Mouse (Mus musculus) hindbrain, postnatal 0 days (tissue): ENCODE data around the gene Ctsd. TPM values are rescaled to one million over a fixed set of nuclear protein-coding genes. Genes with fewer than 3 reads are reported as not detected.

Experiments
- ATAC-seq: fragments of 200-750 bp; cut with Nextera tagmentation; 2 replicates; pipeline ENCODE4 v1.8.0; 2017; ENCODE audit warnings: mild to moderate bottlenecking, moderate TSS enrichment, moderate library complexity
- DNase-seq: peaks from one replicate; pipeline ENCODE4 v3.0.0-alpha.2; 2015; ENCODE audit warnings: low spot score
- H3K27ac ChIP-seq: fragments of 300-500 bp; sonication (generic); 2 replicates; pipeline ENCODE4 v1.5.1; 2014; ENCODE audit warnings: mild to moderate bottlenecking
- H3K27me3 ChIP-seq: fragments of 300-500 bp; sonication (generic); 2 replicates; pipeline ENCODE4 v1.6.1; 2014; ENCODE audit warnings: low read length, mixed read lengths; ENCODE audit not compliant: insufficient read depth
- H3K36me3 ChIP-seq: fragments of 300-500 bp; sonication (generic); 2 replicates; pipeline ENCODE4 v1.6.1; 2014; ENCODE audit warnings: low read length, mixed read lengths; ENCODE audit not compliant: insufficient read depth
- H3K4me1 ChIP-seq: fragments of 300-500 bp; sonication (generic); 2 replicates; pipeline ENCODE4 v1.6.1; 2014; ENCODE audit warnings: antibody characterized with exemption, low read length, mixed read lengths; ENCODE audit not compliant: insufficient read depth
- H3K4me2 ChIP-seq: fragments of 300-500 bp; sonication (generic); 2 replicates; pipeline ENCODE4 v1.6.1; 2014; ENCODE audit warnings: low read depth, mild to moderate bottlenecking, low read length, moderate library complexity, mixed read lengths
- H3K4me3 ChIP-seq: fragments of 300-500 bp; sonication (generic); 2 replicates; pipeline ENCODE4 v1.5.1; 2014; ENCODE audit warnings: low read length
- H3K9ac ChIP-seq: fragments of 300-500 bp; sonication (generic); replicated peaks from 2 replicates; pipeline ENCODE4 v1.6.1; 2014; ENCODE audit warnings: mild to moderate bottlenecking, low read length, moderate library complexity, mixed read lengths
- H3K9me3 ChIP-seq: fragments of 300-500 bp; sonication (generic); 2 replicates; pipeline ENCODE4 v1.6.1; 2016; ENCODE audit warnings: low read length, mixed read lengths
- CTCF ChIP-seq: IDR thresholded peaks from 2 replicates; pipeline ENCODE4 v1.5.1; 2016; ENCODE audit warnings: antibody characterized with exemption, control low read depth, low read depth
- WGBS: fragments of 180-500 bp; shearing (Covaris S2); extraction: QIAGEN DNeasy Blood & Tissue Kit; methylation state at CpG from one replicate; pipeline ENCODE4 v1.1.7; 2014; 5-methylcytosine and 5-hydroxymethylcytosine counted together
- polyA plus RNA-seq: library from polyadenylated mRNA; unstranded; fragments of >200 nt; fragmentation: Nextera tagmentation; extraction: Ambion mirVana; gene quantifications from 2 replicates; pipeline ENCODE4 v1.2.1, GENCODE M21; 2015
- total RNA-seq: library from RNA; depleted of rRNA; stranded (reverse); fragments of >200 nt; gene quantifications from 2 replicates; pipeline ENCODE4 v1.2.3, GENCODE M21; 2014

Ctsd gene
- total and polyA plus RNA-seq, 2 experiments from 2014 or later, result 400 to 755 TPM

DNA sequence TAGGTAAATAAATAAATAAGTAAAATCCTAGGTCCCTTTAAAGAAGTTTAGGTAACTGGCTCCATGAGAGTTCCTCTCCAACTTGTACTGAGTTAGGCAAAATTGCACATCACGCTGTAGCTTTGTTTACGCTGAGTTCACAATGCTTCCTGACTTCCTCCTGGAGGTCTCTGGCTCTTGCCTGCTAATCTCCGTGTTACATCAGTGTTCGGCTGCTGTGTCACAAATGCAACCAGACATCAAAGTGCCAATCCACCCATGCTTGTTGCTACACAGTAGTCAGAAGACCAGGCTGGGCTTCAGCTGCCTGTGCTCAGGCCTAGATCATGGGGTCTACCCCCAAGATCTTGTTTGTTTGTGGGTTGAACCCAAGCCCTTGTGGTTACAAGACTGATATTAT is 15.8 kb upstream of the Ctsd start:
- H3K27me3 ChIP-seq, result no peaks in the 10 kb centered on the region
- no peaks in the 10 kb centered on the region for H3K9me3 ChIP-seq
- no peaks in the 10 kb centered on the region for H3K36me3 ChIP-seq
- no peak overlapping the region for H3K9ac ChIP-seq
- no peak for DNase-seq
- no peak for ATAC-seq
- no peak overlapping the region for H3K27ac ChIP-seq
- TF ChIP-seq CTCF, result no peak
- no peaks in the 10 kb centered on the region for H3K4me1 ChIP-seq
- WGBS, result 83% methylated on average over 4 of the region's 4 CpGs
- no peak overlapping the region for H3K4me2 ChIP-seq
- no peak overlapping the region for H3K4me3 ChIP-seq

DNA sequence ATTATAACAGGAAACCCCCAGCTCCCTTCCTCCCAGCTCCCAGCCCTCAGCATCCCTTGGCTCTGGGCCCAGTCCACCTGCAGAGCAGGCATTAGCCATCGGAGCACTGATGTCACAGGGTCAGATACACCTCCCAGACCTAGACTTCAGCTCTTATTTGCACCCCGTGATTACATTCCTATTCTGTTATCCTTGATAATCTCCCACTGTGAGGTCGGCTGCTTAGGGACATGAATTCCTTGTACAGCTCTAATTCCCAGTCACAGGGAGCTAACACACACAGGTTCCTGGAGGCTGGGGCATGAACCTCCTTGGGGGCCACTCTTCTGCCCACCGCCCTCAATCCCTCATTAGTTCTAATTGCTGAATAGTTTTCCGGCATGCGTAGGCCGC is 12.9 kb upstream of the Ctsd start:
- no peaks in the 10 kb centered on the region for H3K27me3 ChIP-seq
- TF ChIP-seq CTCF, result no peak
- no peaks in the 10 kb centered on the region for H3K36me3 ChIP-seq

DNA sequence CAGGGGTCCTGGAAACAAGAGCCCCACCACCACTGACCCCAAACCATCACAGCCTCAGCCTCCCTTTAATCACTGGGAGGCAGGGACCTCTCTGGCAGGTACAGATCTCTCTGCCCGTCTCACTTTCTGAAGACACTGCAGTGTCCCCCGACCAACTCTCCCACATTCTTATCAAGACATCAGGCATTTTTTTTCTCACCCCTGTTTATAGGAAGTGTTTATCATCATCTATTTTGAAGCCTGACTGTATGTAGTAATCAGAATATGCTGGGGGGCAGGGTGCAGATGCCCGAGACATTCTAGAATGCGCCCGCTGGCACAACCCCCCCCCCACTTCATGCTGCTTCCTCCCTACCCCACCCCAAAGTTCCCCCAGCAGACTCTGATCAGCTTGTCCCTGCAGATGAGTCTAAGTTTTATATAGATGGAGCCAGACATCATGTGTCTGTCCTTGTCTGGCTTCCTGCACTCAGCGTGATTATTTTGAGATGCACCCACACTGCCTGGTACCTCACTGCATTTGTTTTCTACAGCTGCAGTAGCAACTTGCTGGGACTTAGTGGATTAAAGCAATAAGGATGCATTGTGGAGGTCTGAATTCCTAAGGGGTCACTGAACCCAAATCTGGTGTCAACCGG is 12.4 kb upstream of the Ctsd start:
- Histone ChIP-seq H3K9me3 (no peaks in the 10 kb centered on the region), H3K4me3 (no peak overlapping the region), H3K4me1 (no peaks in the 10 kb centered on the region), H3K4me2 (no peak overlapping the region), H3K27ac (no peak overlapping the region), H3K9ac (no peak overlapping the region), H3K27me3 (no peaks in the 10 kb centered on the region), H3K36me3 (no peaks in the 10 kb centered on the region)
- no peak for TF ChIP-seq CTCF
- DNase-seq (no peak), ATAC-seq (no peak)
- WGBS, result 64% methylated on average over 7 of the region's 7 CpGs

More for the DNA sequence above, 12.9 kb upstream of the Ctsd start:
- Histone ChIP-seq H3K9me3 (no peaks in the 10 kb centered on the region), H3K9ac (no peak overlapping the region), H3K4me3 (no peak overlapping the region), H3K4me1 (no peaks in the 10 kb centered on the region), H3K4me2 (no peak overlapping the region), H3K27ac (no peak overlapping the region)
- 44% methylated on average over 7 of the region's 7 CpGs for WGBS
- ATAC-seq (0 out of 2 replicates have a peak, but pooled peaks have one; percentile 29), DNase-seq (no peak)

DNA sequence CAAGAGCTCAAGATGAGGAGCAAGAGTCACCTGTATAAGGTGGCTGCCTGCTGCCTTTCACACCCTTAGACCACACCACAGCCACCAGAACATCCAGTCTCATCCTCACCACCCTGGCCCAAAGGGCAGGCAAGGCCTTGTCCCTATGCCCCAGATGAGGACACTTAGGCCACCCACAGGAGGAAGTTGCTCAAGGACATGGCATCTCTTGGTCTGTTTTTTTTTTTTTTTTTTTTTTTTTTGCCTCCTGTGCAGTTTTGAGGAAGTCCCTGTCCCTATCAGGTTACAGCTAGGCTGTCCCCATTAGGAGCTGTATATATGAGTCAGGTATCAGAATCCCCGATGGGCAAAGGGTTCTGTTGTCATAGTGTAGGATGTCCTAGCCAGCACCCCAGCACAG is 11.4 kb upstream of the Ctsd start:
- DNase-seq (no peak), ATAC-seq (no peak)
- H3K4me3 ChIP-seq, result no peak overlapping the region
- H3K27ac ChIP-seq, result no peak overlapping the region
- no peak overlapping the region for H3K9ac ChIP-seq
- no peaks in the 10 kb centered on the region for H3K4me1 ChIP-seq
- TF ChIP-seq CTCF, result no peak
- no peaks in the 10 kb centered on the region for H3K27me3 ChIP-seq
- no peaks in the 10 kb centered on the region for H3K36me3 ChIP-seq
- H3K9me3 ChIP-seq, result no peaks in the 10 kb centered on the region
- no peak overlapping the region for H3K4me2 ChIP-seq
- WGBS, result 82% methylated on average over 1 of the region's 1 CpGs

DNA sequence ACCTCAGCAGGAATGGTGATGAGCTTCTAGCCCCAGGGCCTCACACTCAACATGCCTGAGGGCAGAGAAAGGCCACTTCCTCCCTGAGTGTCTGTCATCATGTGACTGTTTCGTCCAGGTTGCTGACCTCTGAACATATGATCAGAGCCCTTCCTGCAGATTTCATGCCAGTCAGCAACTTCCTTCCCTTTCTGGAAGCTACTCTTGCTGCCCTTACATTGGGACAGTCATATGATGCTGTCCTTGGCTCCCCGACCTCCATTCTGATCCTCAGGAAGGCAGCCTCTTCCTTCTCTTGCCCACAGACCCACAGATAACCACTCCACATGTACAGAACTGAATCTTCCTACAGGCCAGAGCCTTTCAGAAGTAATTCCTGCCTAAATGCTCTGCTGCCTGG is 10.2 kb upstream of the Ctsd start:
- Histone ChIP-seq H3K9me3 (no peaks in the 10 kb centered on the region), H3K36me3 (no peaks in the 10 kb centered on the region), H3K4me3 (no peak overlapping the region), H3K27me3 (no peaks in the 10 kb centered on the region), H3K27ac (no peak overlapping the region), H3K4me1 (no peaks in the 10 kb centered on the region), H3K4me2 (no peak overlapping the region), H3K9ac (no peak overlapping the region)
- TF ChIP-seq CTCF, result no peak
- WGBS, result 63% methylated on average over 2 of the region's 2 CpGs
- DNase-seq (no peak), ATAC-seq (no peak)

DNA sequence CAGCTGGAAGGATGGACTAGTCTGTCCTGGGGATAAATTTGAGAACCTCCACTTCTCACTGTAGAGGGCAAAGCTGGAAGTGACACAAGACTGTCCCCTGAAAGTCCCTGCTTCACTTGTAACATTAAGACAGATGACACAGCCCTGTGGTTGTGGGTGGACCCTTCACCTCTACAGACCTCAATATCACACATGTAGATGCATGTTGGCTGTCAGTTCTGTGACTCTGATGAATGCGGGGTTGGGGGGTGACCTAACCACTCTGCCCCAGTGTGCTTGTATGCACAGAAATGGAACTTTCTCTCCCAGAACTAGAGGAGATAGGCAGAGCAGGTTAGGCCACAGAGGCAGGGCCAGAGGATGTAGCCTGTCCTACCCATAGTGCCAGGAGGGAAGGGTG is 8.8 kb upstream of the Ctsd start:
- Histone ChIP-seq H3K27me3 (no peaks in the 10 kb centered on the region), H3K4me2 (no peak overlapping the region), H3K4me1 (no peaks in the 10 kb centered on the region), H3K9ac (no peak overlapping the region), H3K9me3 (no peaks in the 10 kb centered on the region), H3K36me3 (no peaks in the 10 kb centered on the region), H3K27ac (no peak overlapping the region), H3K4me3 (no peak overlapping the region)
- DNase-seq (no peak), ATAC-seq (no peak)
- WGBS, result 89% methylated on average over 1 of the region's 1 CpGs
- TF ChIP-seq CTCF, result no peak

DNA sequence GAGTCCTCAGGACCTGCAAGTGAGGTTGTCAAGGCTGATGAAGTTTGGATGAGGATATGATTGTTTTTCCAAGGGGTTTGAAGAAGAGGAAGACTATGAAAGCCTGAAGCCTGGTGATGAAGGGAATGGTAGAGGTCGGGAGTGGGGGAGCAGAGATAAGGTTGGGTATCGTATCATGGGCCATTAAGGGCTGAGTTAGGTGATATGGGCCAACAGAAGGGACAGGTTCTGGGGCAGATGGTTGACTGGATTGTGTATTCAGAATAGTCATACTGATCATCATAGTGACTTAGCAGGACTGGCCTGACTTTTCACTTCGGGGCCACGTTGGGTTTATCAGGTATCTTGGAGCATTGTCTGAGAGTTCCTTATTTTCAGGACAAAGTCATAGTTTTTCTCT is 7.6 kb upstream of the Ctsd start:
- H3K27ac ChIP-seq, result no peak overlapping the region
- H3K4me3 ChIP-seq, result no peak overlapping the region
- DNase-seq (no peak), ATAC-seq (no peak)
- H3K9ac ChIP-seq, result no peak overlapping the region
- H3K4me1 ChIP-seq, result no peaks in the 10 kb centered on the region
- H3K36me3 ChIP-seq, result no peaks in the 10 kb centered on the region
- 89% methylated on average over 4 of the region's 4 CpGs for WGBS
- H3K9me3 ChIP-seq, result no peaks in the 10 kb centered on the region
- no peak overlapping the region for H3K4me2 ChIP-seq
- H3K27me3 ChIP-seq, result no peaks in the 10 kb centered on the region
- TF ChIP-seq CTCF, result no peak
